Mouse (Mus musculus): Measurements from ENCODE around the gene Cx3cr1. TPM values are rescaled to one million over a fixed set of nuclear protein-coding genes. Genes with fewer than 3 reads are reported as not detected.

Gene Cx3cr1
- polyA plus RNA-seq (2012; rRNA removed): 3.9 and 4.3 TPM in 2 replicates

GRCm38 (mm10) chr9:120069779-120070178 lies at the start of gene Cx3cr1:
Gene Cx3cr1 (minus strand): TSS chr9:120069879.
- WGBS: 86% methylated on average over 11 of the region's 11 CpGs
- Histone ChIP-seq H3K27ac (ENCODE audit: insufficient read depth, low read depth, low read length) (no peak within 1 kb of the TSS), H3K4me1 (ENCODE audit: control insufficient read depth, insufficient read depth, insufficient read length, low read length) (no peaks in the 10 kb centered on the region), H3K4me3 (ENCODE audit: low read depth, low read length) (no peak within 1 kb of the TSS), H3K27me3 (ENCODE audit: control insufficient read depth, insufficient read depth, low read length) (no peaks in the 10 kb centered on the region), H3K36me3 (ENCODE audit: control insufficient read depth, insufficient read depth, low read length) (no peaks in the 10 kb centered on the region)
- TF ChIP-seq CTCF (IDR thresholded peaks at IDR 0.05; ENCODE audit: extremely low read depth, insufficient read length, insufficient replicate concordance, low read depth, low read length) (no peak), POLR2A (IDR thresholded peaks at IDR 0.05; ENCODE audit: low read depth, low read length) (no peak)

GRCm38 (mm10) chr9:120118212-120118611 lies 48.5 kb upstream of the Cx3cr1 start:
- TF ChIP-seq POLR2A (IDR thresholded peaks at IDR 0.05; ENCODE audit: low read depth, low read length) (no peak), CTCF (IDR thresholded peaks at IDR 0.05; ENCODE audit: extremely low read depth, insufficient read length, insufficient replicate concordance, low read depth, low read length) (no peak)
- WGBS: 81% methylated on average over 4 of the region's 4 CpGs
- Histone ChIP-seq H3K27ac (ENCODE audit: insufficient read depth, low read depth, low read length) (no peak overlapping the region), H3K27me3 (ENCODE audit: control insufficient read depth, insufficient read depth, low read length) (no peaks in the 10 kb centered on the region), H3K4me3 (ENCODE audit: low read depth, low read length) (no peak overlapping the region), H3K4me1 (ENCODE audit: control insufficient read depth, insufficient read depth, insufficient read length, low read length) (peaks cover 11% of the 10 kb centered on the region; the same call in 1 of the 2 replicates), H3K36me3 (ENCODE audit: control insufficient read depth, insufficient read depth, low read length) (peaks cover 55% of the 10 kb centered on the region)

GRCm38 (mm10) chr9:120116184-120116624 lies 46.5 kb upstream of the Cx3cr1 start:
- no peak for TF ChIP-seq POLR2A (IDR thresholded peaks at IDR 0.05; ENCODE audit: low read depth, low read length)
- no peak for TF ChIP-seq CTCF (IDR thresholded peaks at IDR 0.05; ENCODE audit: extremely low read depth, insufficient read length, insufficient replicate concordance, low read depth, low read length)
- Histone ChIP-seq H3K4me3 (ENCODE audit: low read depth, low read length) (no peak overlapping the region), H3K27me3 (ENCODE audit: control insufficient read depth, insufficient read depth, low read length) (no peaks in the 10 kb centered on the region), H3K36me3 (ENCODE audit: control insufficient read depth, insufficient read depth, low read length) (peaks cover 41% of the 10 kb centered on the region), H3K27ac (ENCODE audit: insufficient read depth, low read depth, low read length) (peak overlapping the region; percentile 39), H3K4me1 (ENCODE audit: control insufficient read depth, insufficient read depth, insufficient read length, low read length) (peaks cover 14% of the 10 kb centered on the region)
- WGBS: 71% methylated on average over 8 of the region's 8 CpGs

- TF ChIP-seq POLR2A (IDR thresholded peaks at IDR 0.05; ENCODE audit: low read depth, low read length) (no peak), CTCF (IDR thresholded peaks at IDR 0.05; ENCODE audit: extremely low read depth, insufficient read length, insufficient replicate concordance, low read depth, low read length) (no peak)
- 74% methylated on average over 5 of the region's 5 CpGs for WGBS
- peaks cover 18% of the 10 kb centered on the region for H3K4me1 ChIP-seq (ENCODE audit: control insufficient read depth, insufficient read depth, insufficient read length, low read length)
- H3K36me3 ChIP-seq (ENCODE audit: control insufficient read depth, insufficient read depth, low read length): peaks cover 36% of the 10 kb centered on the region
- H3K27me3 ChIP-seq (ENCODE audit: control insufficient read depth, insufficient read depth, low read length): no peaks in the 10 kb centered on the region
- no peak overlapping the region for H3K4me3 ChIP-seq (ENCODE audit: low read depth, low read length)
- H3K27ac ChIP-seq (ENCODE audit: insufficient read depth, low read depth, low read length): no peak overlapping the region
These were observed 45.9 kb upstream of the Cx3cr1 start for GRCm38 (mm10) chr9:120115580-120115979.

- Histone ChIP-seq H3K4me3 (ENCODE audit: low read depth, low read length) (no peak overlapping the region), H3K36me3 (ENCODE audit: control insufficient read depth, insufficient read depth, low read length) (peaks cover 29% of the 10 kb centered on the region), H3K27ac (ENCODE audit: insufficient read depth, low read depth, low read length) (no peak overlapping the region), H3K27me3 (ENCODE audit: control insufficient read depth, insufficient read depth, low read length) (no peaks in the 10 kb centered on the region), H3K4me1 (ENCODE audit: control insufficient read depth, insufficient read depth, insufficient read length, low read length) (peaks cover 18% of the 10 kb centered on the region)
- TF ChIP-seq POLR2A (IDR thresholded peaks at IDR 0.05; ENCODE audit: low read depth, low read length) (no peak), CTCF (IDR thresholded peaks at IDR 0.05; ENCODE audit: extremely low read depth, insufficient read length, insufficient replicate concordance, low read depth, low read length) (no peak)
- WGBS: 96% methylated on average over 2 of the region's 2 CpGs
These were observed 45.1 kb upstream of the Cx3cr1 start for GRCm38 (mm10) chr9:120114789-120115151.

- 92% methylated on average over 17 of the region's 17 CpGs for WGBS
- peak overlapping the region; percentile 27; the same call in 1 of the 2 replicates for H3K27ac ChIP-seq (ENCODE audit: insufficient read depth, low read depth, low read length)
- no peak overlapping the region for H3K4me3 ChIP-seq (ENCODE audit: low read depth, low read length)
- H3K4me1 ChIP-seq (ENCODE audit: control insufficient read depth, insufficient read depth, insufficient read length, low read length): peaks cover 18% of the 10 kb centered on the region
- H3K36me3 ChIP-seq (ENCODE audit: control insufficient read depth, insufficient read depth, low read length): peaks cover 25% of the 10 kb centered on the region
- no peak for TF ChIP-seq CTCF (IDR thresholded peaks at IDR 0.05; ENCODE audit: extremely low read depth, insufficient read length, insufficient replicate concordance, low read depth, low read length)
- no peak for TF ChIP-seq POLR2A (IDR thresholded peaks at IDR 0.05; ENCODE audit: low read depth, low read length)
- no peaks in the 10 kb centered on the region for H3K27me3 ChIP-seq (ENCODE audit: control insufficient read depth, insufficient read depth, low read length)
These were observed 44.5 kb upstream of the Cx3cr1 start for GRCm38 (mm10) chr9:120114051-120114788.

- Histone ChIP-seq H3K27ac (ENCODE audit: insufficient read depth, low read depth, low read length) (0 out of 2 replicates have a peak overlapping the region, but pooled peaks have one; percentile 27), H3K27me3 (ENCODE audit: control insufficient read depth, insufficient read depth, low read length) (no peaks in the 10 kb centered on the region), H3K4me3 (ENCODE audit: low read depth, low read length) (no peak overlapping the region), H3K4me1 (ENCODE audit: control insufficient read depth, insufficient read depth, insufficient read length, low read length) (peaks cover 18% of the 10 kb centered on the region), H3K36me3 (ENCODE audit: control insufficient read depth, insufficient read depth, low read length) (peaks cover 19% of the 10 kb centered on the region)
- 56% methylated on average over 7 of the region's 7 CpGs for WGBS
- TF ChIP-seq CTCF (IDR thresholded peaks at IDR 0.05; ENCODE audit: extremely low read depth, insufficient read length, insufficient replicate concordance, low read depth, low read length) (no peak), POLR2A (IDR thresholded peaks at IDR 0.05; ENCODE audit: low read depth, low read length) (no peak)
These were observed 43.8 kb upstream of the Cx3cr1 start for GRCm38 (mm10) chr9:120113456-120113855.

Data from small intestine, adult 2 months (tissue).